Mouse (Mus musculus): ENCODE data around the gene Guca2b.
A peak's percentile ranks its signal among the peaks of the same experiment; 100 is the strongest.
"Not testable (repeated sequence)": the region's sequence is repeated elsewhere in the genome, so short reads cannot be mapped to it uniquely, and the experiment has no call there.

Guca2b gene

GRCm38 (mm10) chr4:119642666-119643065 lies 16.1 kb downstream of the Guca2b start:
- no peak for DNase-seq

- DNase-seq, result no peak
These were observed 20.1 kb downstream of the Guca2b start for GRCm38 (mm10) chr4:119638656-119639055.

- DNase-seq, result no peak
These were observed 20.8 kb downstream of the Guca2b start for GRCm38 (mm10) chr4:119637946-119638345.

GRCm38 (mm10) chr4:119637176-119637845 lies 21.4 kb downstream of the Guca2b start, which contains the start of gene Guca2a:
Gene Guca2a, plus strand, starts transcription at chr4:119637704.
- no peak for DNase-seq

GRCm38 (mm10) chr4:119636731-119637130 lies 22.0 kb downstream of the Guca2b start:
- no peak for DNase-seq

GRCm38 (mm10) chr4:119635686-119636085 lies 23.1 kb downstream of the Guca2b start:
- DNase-seq, result no peak

GRCm38 (mm10) chr4:119634908-119635660 lies 23.7 kb downstream of the Guca2b start:
- no peak for DNase-seq

- no peak for DNase-seq
These were observed 24.8 kb downstream of the Guca2b start for GRCm38 (mm10) chr4:119633948-119634347.

- DNase-seq, result peak; percentile 67
These were observed 25.4 kb downstream of the Guca2b start for GRCm38 (mm10) chr4:119633342-119633741.

GRCm38 (mm10) chr4:119632721-119633120 lies 26.0 kb downstream of the Guca2b start:
- no peak for DNase-seq

GRCm38 (mm10) chr4:119631115-119631919 lies 27.4 kb downstream of the Guca2b start:
- peak; percentile 41 for DNase-seq

GRCm38 (mm10) chr4:119628363-119628762 lies 30.4 kb downstream of the Guca2b start:
- DNase-seq, result not testable (repeated sequence)

GRCm38 (mm10) chr4:119627317-119627716 lies 31.4 kb downstream of the Guca2b start:
- no peak for DNase-seq

GRCm38 (mm10) chr4:119626876-119627275 lies 31.9 kb downstream of the Guca2b start:
- DNase-seq, result no peak

- DNase-seq, result peak; percentile 36
These were observed 32.6 kb downstream of the Guca2b start for GRCm38 (mm10) chr4:119626081-119626645.

GRCm38 (mm10) chr4:119614724-119615123 lies 44.0 kb downstream of the Guca2b start:
- DNase-seq, result no peak

GRCm38 (mm10) chr4:119614078-119614477 lies 44.7 kb downstream of the Guca2b start:
- DNase-seq, result no peak

GRCm38 (mm10) chr4:119609488-119609887 lies 49.3 kb downstream of the Guca2b start:
- no peak for DNase-seq

Data from retina, postnatal 1 day (tissue).